Mouse (Mus musculus) liver, embryonic 14.5 days (tissue): ENCODE data around the gene Cep164.

Experiments
- CTCF ChIP-seq: IDR thresholded peaks from 2 replicates; pipeline ENCODE4 v1.5.1; 2016; ENCODE audit warnings: antibody characterized with exemption, low read depth, control low read depth
- EP300 ChIP-seq: IDR thresholded peaks from 2 replicates; pipeline ENCODE4 v1.6.1; 2016; ENCODE audit warnings: antibody characterized with exemption, low read depth

- TF ChIP-seq CTCF (no peak), EP300 (no peak)
Observed at GRCm38 (mm10) chr9:45779201-45779600, 49.3 kb downstream of the Cep164 start.
